Mouse (Mus musculus): Measurements from ENCODE around the gene Kcnq5. TPM values are rescaled to one million over a fixed set of nuclear protein-coding genes. Genes with fewer than 3 reads are reported as not detected.

The Kcnq5 gene
- total and polyA plus RNA-seq, 3 experiments: not detected

DNA sequence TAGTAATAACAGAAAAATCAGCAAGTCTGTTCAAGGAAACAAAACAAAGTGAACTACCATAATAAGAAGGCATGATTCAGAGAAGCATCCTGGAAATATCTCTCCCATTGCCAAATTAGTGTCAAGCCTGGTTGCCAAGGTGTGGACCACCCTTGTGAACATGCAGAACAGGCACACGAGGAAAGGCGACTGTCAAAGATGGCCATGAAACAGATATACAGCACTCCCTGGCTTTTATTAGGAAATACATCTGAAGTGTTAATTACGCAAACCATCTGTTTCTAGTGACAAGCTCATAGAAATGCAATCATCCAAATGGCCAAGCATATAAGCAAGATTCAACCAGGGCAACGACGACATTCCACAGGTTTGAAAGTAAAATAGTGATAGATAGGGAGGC lies 187.8 kb downstream of the Kcnq5 start:
- Histone ChIP-seq H3K36me3 (ENCODE audit: control insufficient read depth in 1 of 2, insufficient read depth in 2 of 2, low read length in 2 of 2) (no peaks in the 10 kb centered on the region), H3K9me3 (replicated peaks; ENCODE audit: insufficient read depth, low read length) (no peaks in the 10 kb centered on the region), H3K27me3 (ENCODE audit: control insufficient read depth in 1 of 2, insufficient read depth in 2 of 2, low read length in 2 of 2) (no peaks in the 10 kb centered on the region), H3K79me2 (ENCODE audit: control insufficient read depth, insufficient read depth, low read length, poor library complexity) (no peaks in the 10 kb centered on the region), H3K4me3 (ENCODE audit: control insufficient read depth in 1 of 2, insufficient read depth in 1 of 2, low read depth in 2 of 2, low read length in 2 of 2) (no peak overlapping the region), H3K4me1 (ENCODE audit: control insufficient read depth in 1 of 2, insufficient read depth in 2 of 2, low read length in 2 of 2) (no peaks in the 10 kb centered on the region), H3K27ac (ENCODE audit: control insufficient read depth, low read depth, low read length) (no peak overlapping the region), H3K9ac (ENCODE audit: control insufficient read depth, low read depth, low read length, poor library complexity, severe bottlenecking) (no peak overlapping the region)
- TF ChIP-seq GABPA (IDR thresholded peaks at IDR 0.05; ENCODE audit: low read depth, low read length): no peak
- no peak for TF ChIP-seq MAX (IDR thresholded peaks at IDR 0.05; ENCODE audit: low read length)
- TF ChIP-seq NELFE (IDR thresholded peaks at IDR 0.05; ENCODE audit: low read depth, low read length): no peak
- no peak for TF ChIP-seq JUND (IDR thresholded peaks at IDR 0.05; ENCODE audit: low read depth, low read length)
- TF ChIP-seq E2F4 (IDR thresholded peaks at IDR 0.05; ENCODE audit: borderline replicate concordance, low read depth, low read length): no peak
- no peak for TF ChIP-seq NRF1 (IDR thresholded peaks at IDR 0.05; ENCODE audit: insufficient read depth, low read depth, low read length, poor library complexity, severe bottlenecking)
- no peak for TF ChIP-seq ZNF384 (IDR thresholded peaks at IDR 0.05; ENCODE audit: low read depth, low read length)
- no peak for TF ChIP-seq USF1 (IDR thresholded peaks at IDR 0.05; ENCODE audit: low read depth, low read length)
- TF ChIP-seq ZKSCAN1 (IDR thresholded peaks at IDR 0.05; ENCODE audit: low read depth, low read length): no peak
- TF ChIP-seq MAZ (IDR thresholded peaks at IDR 0.05; ENCODE audit: low read depth, low read length): no peak
- no peak for TF ChIP-seq MYC (IDR thresholded peaks at IDR 0.05; ENCODE audit: low read depth, low read length)
- no peak for DNase-seq (ENCODE audit: low read depth, low spot score)

- Histone ChIP-seq H3K27me3 (ENCODE audit: control insufficient read depth in 1 of 2, insufficient read depth in 2 of 2, low read length in 2 of 2) (no peaks in the 10 kb centered on the region), H3K9ac (ENCODE audit: control insufficient read depth, low read depth, low read length, poor library complexity, severe bottlenecking) (no peak overlapping the region), H3K79me2 (ENCODE audit: control insufficient read depth, insufficient read depth, low read length, poor library complexity) (no peaks in the 10 kb centered on the region), H3K4me1 (ENCODE audit: control insufficient read depth in 1 of 2, insufficient read depth in 2 of 2, low read length in 2 of 2) (no peaks in the 10 kb centered on the region), H3K9me3 (replicated peaks; ENCODE audit: insufficient read depth, low read length) (no peaks in the 10 kb centered on the region), H3K36me3 (ENCODE audit: control insufficient read depth in 1 of 2, insufficient read depth in 2 of 2, low read length in 2 of 2) (no peaks in the 10 kb centered on the region), H3K27ac (ENCODE audit: control insufficient read depth, low read depth, low read length) (no peak overlapping the region), H3K4me3 (ENCODE audit: control insufficient read depth in 1 of 2, insufficient read depth in 1 of 2, low read depth in 2 of 2, low read length in 2 of 2) (no peak overlapping the region)
- TF ChIP-seq NELFE (IDR thresholded peaks at IDR 0.05; ENCODE audit: low read depth, low read length) (no peak), TBP (IDR thresholded peaks at IDR 0.05; ENCODE audit: low read depth, low read length) (no peak), TCF12 (IDR thresholded peaks at IDR 0.05; ENCODE audit: low read depth, low read length) (no peak), RAD21 (IDR thresholded peaks at IDR 0.05; ENCODE audit: low read depth, low read length) (no peak), POLR2AphosphoS5 (IDR thresholded peaks at IDR 0.05; ENCODE audit: borderline replicate concordance, low read depth, low read length) (no peak), MXI1 (IDR thresholded peaks at IDR 0.05; ENCODE audit: low read depth, low read length) (no peak), CHD2 (IDR thresholded peaks at IDR 0.05; ENCODE audit: low read length) (no peak), ZNF384 (IDR thresholded peaks at IDR 0.05; ENCODE audit: low read depth, low read length) (no peak), RCOR1 (IDR thresholded peaks at IDR 0.05; ENCODE audit: low read depth, low read length) (no peak), MAFK (IDR thresholded peaks at IDR 0.05; ENCODE audit: borderline replicate concordance, low read depth, low read length) (no peak), EP300 (IDR thresholded peaks at IDR 0.05; ENCODE audit: low read depth in 1 of 2, low read length in 2 of 2) (no peak), ZC3H11A (IDR thresholded peaks at IDR 0.05; ENCODE audit: low read depth, low read length) (no peak), SMC3 (IDR thresholded peaks at IDR 0.05; ENCODE audit: low read depth, low read length) (no peak), MAZ (IDR thresholded peaks at IDR 0.05; ENCODE audit: low read depth, low read length) (no peak)
- no peak for DNase-seq (ENCODE audit: low read depth, low spot score)
Measured at GRCm38 (mm10) chr1:21770494-21770893, 191.2 kb downstream of the Kcnq5 start.
